Mouse (Mus musculus) forebrain, postnatal 0 days (tissue): ENCODE measurements around the gene Syn2. TPM values are rescaled to one million over a fixed set of nuclear protein-coding genes. Genes with fewer than 3 reads are reported as not detected.
A peak's percentile ranks its signal among the peaks of the same experiment; 100 is the strongest.

Source experiments
- ATAC-seq: fragments of 200-750 bp; cut with Nextera tagmentation; 2 replicates; pipeline ENCODE4 v1.8.0; 2017; ENCODE audit warnings: mild to moderate bottlenecking, moderate library complexity
- DNase-seq: peaks from one replicate; pipeline ENCODE4 v3.0.0-alpha.2; 2015
- H3K27ac ChIP-seq: fragments of 300-500 bp; sonication (generic); 2 replicates; pipeline ENCODE4 v1.5.1; 2014; ENCODE audit warnings: low read depth, mild to moderate bottlenecking, antibody characterized with exemption, low read length, moderate library complexity, mixed read lengths
- H3K27me3 ChIP-seq: fragments of 300-500 bp; sonication (generic); 2 replicates; pipeline ENCODE4 v1.6.1; 2014; ENCODE audit warnings: mild to moderate bottlenecking, low read length, mixed read lengths; ENCODE audit not compliant: insufficient read depth
- H3K36me3 ChIP-seq: fragments of 300-500 bp; sonication (generic); 2 replicates; pipeline ENCODE4 v1.6.1; 2014; ENCODE audit warnings: mild to moderate bottlenecking, moderate library complexity; ENCODE audit not compliant: insufficient read depth
- H3K4me1 ChIP-seq: fragments of 300-500 bp; sonication (generic); 2 replicates; pipeline ENCODE4 v1.6.1; 2014; ENCODE audit warnings: antibody characterized with exemption; ENCODE audit not compliant: insufficient read depth
- H3K4me2 ChIP-seq: fragments of 300-500 bp; sonication (generic); 2 replicates; pipeline ENCODE4 v1.6.1; 2014; ENCODE audit warnings: low read depth, mild to moderate bottlenecking, moderate library complexity
- H3K4me3 ChIP-seq: fragments of 300-500 bp; sonication (generic); 2 replicates; pipeline ENCODE4 v1.5.1; 2014; ENCODE audit warnings: low read depth, low read length, mixed read lengths
- H3K9ac ChIP-seq: fragments of 300-500 bp; sonication (generic); 2 replicates; pipeline ENCODE4 v1.6.1; 2014; ENCODE audit warnings: mild to moderate bottlenecking
- H3K9me3 ChIP-seq: fragments of 300-500 bp; sonication (generic); 2 replicates; pipeline ENCODE4 v1.6.1; 2016; ENCODE audit warnings: low read length
- CTCF ChIP-seq: sonication (generic); IDR thresholded peaks from 2 replicates; pipeline ENCODE4 v1.5.1; 2016; ENCODE audit warnings: antibody characterized with exemption, control low read depth, low read depth
- WGBS: fragments of 180-500 bp; shearing (Covaris S2); extraction: QIAGEN DNeasy Blood & Tissue Kit; methylation state at CpG from one replicate; pipeline ENCODE4 v1.1.7; 2014; 5-methylcytosine and 5-hydroxymethylcytosine counted together
- polyA plus RNA-seq: library from polyadenylated mRNA; unstranded; fragments of >200 nt; fragmentation: Nextera tagmentation; extraction: Ambion mirVana; gene quantifications from 2 replicates; pipeline ENCODE4 v1.2.1, GENCODE M21; 2015
- total RNA-seq: library from RNA; depleted of rRNA; stranded (reverse); fragments of >200 nt; gene quantifications from 2 replicates; pipeline ENCODE4 v1.2.3, GENCODE M21; 2014

Syn2 gene
- total and polyA plus RNA-seq, 2 experiments from 2014 or later = 85.9 to 91.1 TPM

DNA sequence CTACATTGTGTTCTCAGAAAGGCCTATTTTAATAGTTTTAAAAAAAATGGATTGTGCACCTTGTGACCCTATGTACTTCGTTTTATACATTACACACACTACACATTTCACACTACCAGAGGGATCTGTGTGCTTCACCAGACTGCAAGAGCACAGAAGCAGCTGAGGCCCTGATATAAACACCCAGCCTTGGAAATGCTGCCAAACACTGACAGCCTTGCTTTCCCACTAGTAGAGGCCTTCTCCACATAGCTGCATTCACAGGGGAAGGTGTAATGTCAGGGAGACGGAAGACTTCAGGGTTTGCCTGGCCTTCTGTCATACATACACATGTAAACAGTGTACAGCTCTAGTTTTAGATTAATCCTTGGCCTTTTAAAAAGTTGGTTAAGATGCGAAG is 120.5 kb downstream of the Syn2 start:
- no peak overlapping the region for H3K4me3 ChIP-seq
- H3K27ac ChIP-seq = no peak overlapping the region
- no peaks in the 10 kb centered on the region for H3K4me1 ChIP-seq
- DNase-seq (peak; percentile 43), ATAC-seq (no peak)
- WGBS = 68% methylated on average over 3 of the region's 3 CpGs
- H3K4me2 ChIP-seq = no peak overlapping the region
- no peaks in the 10 kb centered on the region for H3K36me3 ChIP-seq
- H3K9me3 ChIP-seq = no peaks in the 10 kb centered on the region
- no peak for TF ChIP-seq CTCF
- H3K9ac ChIP-seq = no peak overlapping the region
- no peaks in the 10 kb centered on the region for H3K27me3 ChIP-seq

DNA sequence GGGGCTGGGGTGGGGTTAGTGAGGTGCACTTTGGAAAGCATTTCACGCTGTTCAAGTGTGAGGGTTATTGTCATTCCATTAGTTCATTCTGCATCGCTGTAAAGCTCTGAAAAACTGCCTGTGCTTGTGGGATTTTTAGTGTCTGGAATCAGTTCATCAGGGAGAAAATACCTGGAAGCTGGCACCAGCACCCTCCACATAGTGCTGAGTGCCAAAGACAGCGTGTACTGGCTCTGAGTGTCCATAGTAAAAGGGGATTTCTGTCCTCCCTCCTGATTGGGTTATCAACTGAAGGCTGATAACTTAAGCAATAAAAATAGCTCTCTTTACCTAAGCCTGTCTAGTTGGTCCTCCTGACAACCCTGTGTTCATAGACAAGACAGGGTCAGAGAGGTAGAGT is 125.8 kb downstream of the Syn2 start:
- no peaks in the 10 kb centered on the region for H3K4me1 ChIP-seq
- H3K4me3 ChIP-seq = no peak overlapping the region
- no peak for TF ChIP-seq CTCF
- 89% methylated on average over 3 of the region's 3 CpGs for WGBS
- DNase-seq = no peak
- no peak for ATAC-seq
- H3K9ac ChIP-seq = no peak overlapping the region
- no peak overlapping the region for H3K4me2 ChIP-seq
- no peak overlapping the region for H3K27ac ChIP-seq
- peaks cover 24% of the 10 kb centered on the region for H3K36me3 ChIP-seq
- H3K27me3 ChIP-seq = no peaks in the 10 kb centered on the region
- H3K9me3 ChIP-seq = no peaks in the 10 kb centered on the region

DNA sequence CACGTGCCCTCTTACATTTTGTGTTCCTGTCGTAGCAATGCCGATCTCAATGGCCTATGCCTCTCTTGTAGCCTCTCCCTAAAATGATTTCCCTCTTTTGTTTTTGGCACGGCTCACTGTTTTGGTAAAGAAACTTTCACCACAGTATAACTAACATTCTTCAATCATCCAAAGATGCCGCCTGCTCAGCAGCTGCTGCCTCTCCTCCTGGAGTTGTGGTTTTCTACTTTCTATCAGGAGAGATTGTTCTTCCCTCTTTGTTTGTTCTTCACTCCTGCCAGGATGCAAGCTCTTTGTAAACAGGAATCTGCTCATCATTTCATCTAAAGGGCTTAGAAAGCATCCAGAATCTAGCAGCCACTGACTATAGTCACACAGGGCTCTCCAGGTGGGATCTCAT is 132.1 kb downstream of the Syn2 start:
- no peaks in the 10 kb centered on the region for H3K27me3 ChIP-seq
- no peak for TF ChIP-seq CTCF
- DNase-seq (no peak), ATAC-seq (no peak)
- no peak overlapping the region for H3K4me3 ChIP-seq
- no peaks in the 10 kb centered on the region for H3K4me1 ChIP-seq
- no peak overlapping the region for H3K27ac ChIP-seq
- H3K4me2 ChIP-seq = no peak overlapping the region
- no peak overlapping the region for H3K9ac ChIP-seq
- WGBS = 81% methylated on average over 5 of the region's 5 CpGs
- H3K36me3 ChIP-seq = peaks cover 28% of the 10 kb centered on the region
- no peaks in the 10 kb centered on the region for H3K9me3 ChIP-seq

DNA sequence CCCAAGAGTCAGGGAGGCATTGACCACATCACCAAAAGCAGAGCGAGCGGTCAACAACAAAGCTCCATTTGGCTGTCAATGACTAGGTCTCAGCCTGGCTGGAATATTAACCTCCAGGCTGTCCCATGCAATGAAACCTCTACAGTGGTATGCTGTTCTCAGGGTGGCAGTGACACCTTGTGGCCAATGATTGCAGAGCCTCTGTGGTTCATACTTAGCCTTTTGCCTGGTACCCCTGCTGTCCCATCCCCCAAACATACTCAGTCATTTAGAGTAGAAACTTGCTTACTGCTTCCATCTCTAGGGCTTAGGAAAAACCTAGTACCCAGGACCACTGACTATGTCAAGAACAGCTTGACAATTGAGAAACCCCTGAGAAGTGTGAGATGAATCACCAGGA is 133.2 kb downstream of the Syn2 start:
- DNase-seq (peak; percentile 84), ATAC-seq (peak; percentile 93)
- peak; percentile 97 for TF ChIP-seq CTCF
- H3K9me3 ChIP-seq = no peaks in the 10 kb centered on the region
- H3K27ac ChIP-seq = no peak overlapping the region
- no peak overlapping the region for H3K4me3 ChIP-seq
- peaks cover 22% of the 10 kb centered on the region for H3K36me3 ChIP-seq
- no peak overlapping the region for H3K4me2 ChIP-seq
- H3K27me3 ChIP-seq = no peaks in the 10 kb centered on the region
- no peak overlapping the region for H3K9ac ChIP-seq
- 48% methylated on average over 2 of the region's 2 CpGs for WGBS
- H3K4me1 ChIP-seq = no peaks in the 10 kb centered on the region

DNA sequence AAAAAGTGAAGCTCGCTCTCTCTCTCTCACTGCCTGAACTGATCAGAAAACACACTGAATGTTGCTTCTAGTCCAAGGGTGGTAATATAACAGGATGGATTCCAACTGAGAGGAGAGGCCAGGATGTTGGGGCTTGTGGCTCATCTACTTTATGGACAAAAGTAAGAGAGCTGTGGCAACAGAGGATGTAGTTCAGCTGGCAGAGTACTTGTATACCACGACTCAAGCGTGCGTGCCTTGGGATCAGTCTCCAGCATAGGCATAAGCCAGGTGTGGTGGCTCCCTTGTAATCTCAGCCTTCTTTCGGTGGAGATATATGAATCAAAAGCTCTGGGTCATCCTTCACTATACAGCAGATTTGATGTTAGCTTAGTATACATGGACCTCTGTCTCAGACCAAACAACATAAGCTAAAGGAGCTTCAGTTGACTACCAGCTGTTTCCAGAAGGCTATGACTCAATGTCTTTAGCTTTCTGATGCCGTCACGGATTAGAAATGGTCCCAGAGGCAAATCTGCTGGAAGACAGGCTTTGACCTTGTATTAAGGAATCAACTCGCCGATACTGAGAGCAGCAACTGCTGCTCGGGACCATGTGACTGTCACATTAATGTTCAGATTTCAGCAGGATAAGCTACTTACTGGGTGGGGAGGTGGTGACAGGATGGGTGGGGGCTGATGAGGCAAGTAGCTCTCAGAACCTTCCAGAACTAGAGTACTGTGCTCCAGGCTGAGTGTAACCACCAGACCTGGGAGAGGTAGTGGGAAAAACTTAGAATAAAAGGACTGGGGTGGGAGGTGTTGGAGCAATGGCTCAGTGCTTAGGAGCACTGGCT is 134.1 kb downstream of the Syn2 start:
- 90% methylated on average over 10 of the region's 10 CpGs for WGBS
- no peak for TF ChIP-seq CTCF

DNA sequence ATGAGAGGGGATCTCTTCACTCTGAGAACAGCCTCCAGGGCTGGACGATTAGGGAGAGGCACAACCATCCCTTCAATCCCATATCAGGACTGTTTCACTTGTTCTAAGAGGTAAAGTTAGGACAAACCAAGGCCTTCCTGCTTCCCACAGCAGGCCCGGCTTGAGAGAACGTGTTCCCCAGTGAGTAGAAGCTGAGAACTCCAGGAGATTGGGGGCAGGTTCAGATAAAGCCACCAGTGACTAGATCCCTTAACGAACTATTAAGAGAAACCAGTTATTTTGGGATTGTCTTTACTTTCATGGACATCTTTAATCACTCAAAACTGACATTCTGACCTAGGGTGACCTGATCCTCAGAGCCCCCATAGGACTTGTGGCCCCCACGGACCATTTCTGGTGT is 134.9 kb downstream of the Syn2 start:
- ATAC-seq (no peak), DNase-seq (no peak)
- 74% methylated on average over 5 of the region's 5 CpGs for WGBS
- peaks cover 8% of the 10 kb centered on the region; the same call in 1 of the 2 replicates for H3K36me3 ChIP-seq
- H3K4me1 ChIP-seq = no peaks in the 10 kb centered on the region
- H3K27me3 ChIP-seq = no peaks in the 10 kb centered on the region
- H3K4me3 ChIP-seq = no peak overlapping the region
- TF ChIP-seq CTCF = no peak
- no peak overlapping the region for H3K4me2 ChIP-seq
- H3K9me3 ChIP-seq = no peaks in the 10 kb centered on the region
- H3K27ac ChIP-seq = no peak overlapping the region
- H3K9ac ChIP-seq = no peak overlapping the region

More for the DNA sequence above, 134.1 kb downstream of the Syn2 start:
- H3K9ac ChIP-seq = no peak overlapping the region
- H3K4me1 ChIP-seq = no peaks in the 10 kb centered on the region
- ATAC-seq (no peak), DNase-seq (no peak)
- no peak overlapping the region for H3K27ac ChIP-seq
- H3K4me3 ChIP-seq = no peak overlapping the region
- H3K9me3 ChIP-seq = no peaks in the 10 kb centered on the region
- no peak overlapping the region for H3K4me2 ChIP-seq
- no peaks in the 10 kb centered on the region for H3K27me3 ChIP-seq
- H3K36me3 ChIP-seq = peaks cover 13% of the 10 kb centered on the region

DNA sequence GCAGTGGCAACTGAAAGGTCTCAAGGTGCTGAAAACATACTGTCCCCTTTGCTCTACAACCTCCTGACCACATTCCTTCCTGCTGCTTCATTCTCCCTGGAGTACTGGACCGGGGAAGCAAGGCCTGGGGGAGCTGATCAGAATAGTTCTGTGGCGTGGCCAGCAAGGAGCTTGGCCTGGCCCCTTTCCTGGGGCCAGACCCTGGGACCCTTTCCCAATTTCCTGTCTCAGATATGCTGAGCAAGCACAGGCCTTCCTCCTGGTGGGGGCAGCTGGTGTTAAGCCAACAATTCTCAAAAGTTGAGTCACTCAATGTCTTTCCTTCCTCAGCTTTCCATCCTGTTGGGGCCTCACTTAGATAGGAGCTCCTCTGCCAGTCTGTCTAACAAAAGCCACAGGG is 135.4 kb downstream of the Syn2 start:
- Histone ChIP-seq H3K9ac (no peak overlapping the region), H3K36me3 (peaks cover 4% of the 10 kb centered on the region; the same call in 1 of the 2 replicates), H3K27ac (no peak overlapping the region), H3K4me2 (no peak overlapping the region), H3K27me3 (no peaks in the 10 kb centered on the region), H3K4me1 (no peaks in the 10 kb centered on the region), H3K4me3 (no peak overlapping the region), H3K9me3 (no peaks in the 10 kb centered on the region)
- WGBS = 82% methylated on average over 2 of the region's 2 CpGs
- DNase-seq (no peak), ATAC-seq (no peak)
- TF ChIP-seq CTCF = no peak
